Mouse (Mus musculus) CH12.LX (cell line): ENCODE measurements around the gene Slc6a17.

Source experiments
- CTCF ChIP-seq, 2 experiments: IDR thresholded peaks in 1 of 2; conservative IDR thresholded peaks in 1 of 2; 2 replicates each; pipeline ENCODE4 v1.5.1; 2011 to 2012; ENCODE audit warnings: low read depth in 2 of 2, low read length in 2 of 2, improper control_type of control experiment in 1 of 2, inconsistent platforms in 1 of 2, mild to moderate bottlenecking in 1 of 2, moderate library complexity in 1 of 2
- MAZ ChIP-seq: IDR thresholded peaks from 2 replicates; pipeline ENCODE4 v1.6.1; 2012; ENCODE audit warnings: low read depth, mild to moderate bottlenecking, inconsistent platforms, low read length, improper control_type of control experiment, moderate library complexity
- MEF2A ChIP-seq: IDR thresholded peaks from 2 replicates; pipeline ENCODE4 v1.6.1; 2014; ENCODE audit warnings: low read depth, mild to moderate bottlenecking, inconsistent platforms, low read length, improper control_type of control experiment, borderline replicate concordance

DNA sequence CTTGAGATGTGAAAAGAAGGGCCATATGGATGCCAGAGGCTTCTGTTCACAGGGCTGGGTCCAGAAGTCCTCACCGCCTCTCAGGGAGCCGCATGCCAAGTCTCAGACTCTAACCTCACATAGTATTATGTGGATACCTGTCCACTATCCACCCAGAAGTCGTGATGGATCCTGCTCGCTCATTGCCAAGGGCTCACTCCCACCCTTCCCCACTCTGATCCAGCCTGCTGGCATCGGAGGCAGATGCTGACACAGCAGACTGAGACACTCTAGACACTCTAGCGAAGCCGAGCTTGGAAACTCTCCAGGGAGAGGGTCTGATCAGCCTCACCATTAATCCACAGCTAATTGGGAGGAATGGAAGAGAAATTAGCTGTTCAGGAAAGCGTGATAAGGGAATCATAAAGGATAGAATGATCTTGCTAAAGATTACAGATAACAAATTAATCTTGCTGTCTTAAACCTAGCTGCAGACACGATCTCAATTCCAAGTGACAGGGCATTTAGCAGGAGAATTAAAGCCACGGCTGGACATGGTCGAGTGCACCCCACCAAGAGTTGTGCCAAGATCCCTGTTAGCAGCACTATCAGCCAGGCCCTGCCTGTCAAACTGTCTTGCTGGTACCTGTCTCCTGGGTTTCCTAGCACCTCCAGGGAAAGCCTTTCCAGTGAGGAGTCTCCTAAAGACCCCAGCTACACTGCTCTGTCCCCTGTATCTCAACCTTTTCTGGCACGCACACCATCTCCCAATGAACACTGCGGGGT, 21.6 kb downstream of the Slc6a17 start:
- TF ChIP-seq CTCF (conservative IDR thresholded peaks at IDR 0.05 in 1 of 2, IDR thresholded peaks at IDR 0.05 in 1 of 2; ENCODE audit: low read depth in 2 of 2, low read length in 2 of 2) (no peak), MEF2A (no peak), MAZ (no peak)
